Mouse (Mus musculus) megakaryocyte, embryonic 14.5 days (primary cell): ENCODE measurements around the gene Amh.

ENCODE experiments used
- FLI1 ChIP-seq: IDR thresholded peaks from 2 replicates; pipeline ENCODE4 v1.6.1; 2012; ENCODE audit warnings: low read length, inconsistent platforms, mixed read lengths
- GATA1 ChIP-seq: IDR thresholded peaks from 3 replicates; pipeline ENCODE4 v1.6.1; 2012; ENCODE audit warnings: mixed read lengths, low read length, inconsistent platforms, borderline replicate concordance

DNA sequence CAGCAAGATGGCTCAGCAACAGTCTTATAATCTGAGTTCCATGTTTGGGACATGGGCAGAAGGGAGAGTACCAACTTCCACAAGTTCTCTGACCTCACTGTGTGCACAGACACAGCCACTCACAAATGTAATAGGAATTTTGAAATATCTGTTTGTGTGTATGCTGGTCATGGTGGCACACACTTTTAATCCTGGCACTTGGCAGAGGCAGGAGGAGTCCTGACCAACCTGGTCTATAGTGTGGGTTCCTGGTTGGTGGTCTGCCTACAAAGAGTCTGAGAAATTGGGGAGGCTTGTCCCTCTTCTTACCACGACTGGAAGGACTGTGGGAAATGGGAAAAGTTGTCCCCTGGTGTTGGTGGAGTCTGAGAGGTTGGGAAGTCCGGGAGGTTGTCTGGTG lies 48.5 kb upstream of the Amh start:
- TF ChIP-seq GATA1 (no peak), FLI1 (no peak)
